Mouse (Mus musculus) C2C12 (cell line): ENCODE data around the gene Rab5a. TPM values are rescaled to one million over a fixed set of nuclear protein-coding genes. Genes with fewer than 3 reads are reported as not detected.

Experiments
- H3K27me3 ChIP-seq: one replicate; pipeline ENCODE4 v1.6.1; 2011; ENCODE audit not compliant: control insufficient read depth, insufficient read depth, insufficient read length
- H3K36me3 ChIP-seq: one replicate; pipeline ENCODE4 v1.6.1; 2011; ENCODE audit not compliant: control insufficient read depth, insufficient read depth
- H3K4me3 ChIP-seq: one replicate; pipeline ENCODE4 v1.5.1; 2011; ENCODE audit warnings: mild to moderate bottlenecking, control low read depth; ENCODE audit not compliant: poor library complexity, insufficient read depth, severe bottlenecking
- H3K79me2 ChIP-seq: one replicate; pipeline ENCODE4 v1.6.1; 2011; ENCODE audit not compliant: control insufficient read depth, insufficient read depth
- H3K79me3 ChIP-seq: one replicate; pipeline ENCODE4 v1.6.1; 2011; ENCODE audit warnings: low read depth, control low read depth
- H3ac ChIP-seq: one replicate; pipeline ENCODE3; 2011; ENCODE audit warnings: low read depth; ENCODE audit not compliant: control insufficient read depth, insufficient read length
- CEBPB ChIP-seq: IDR thresholded peaks from one replicate; pipeline ENCODE4 v1.6.1; 2011; ENCODE audit warnings: low read depth, mild to moderate bottlenecking, control low read depth, moderate library complexity
- CTCF ChIP-seq: IDR thresholded peaks from one replicate; pipeline ENCODE4 v1.5.1; 2011; ENCODE audit not compliant: control insufficient read depth, insufficient read depth, insufficient read length
- FOSL1 ChIP-seq: IDR thresholded peaks from one replicate; pipeline ENCODE4 v1.8.0; 2011; ENCODE audit warnings: mild to moderate bottlenecking, low read length; ENCODE audit not compliant: poor library complexity, insufficient read depth, severe bottlenecking
- MAX ChIP-seq: IDR thresholded peaks from one replicate; pipeline ENCODE4 v1.6.1; 2011; ENCODE audit warnings: mild to moderate bottlenecking, control low read depth
- MYOD1 ChIP-seq: IDR thresholded peaks from one replicate; pipeline ENCODE4 v1.6.1; 2011; ENCODE audit warnings: low read depth; ENCODE audit not compliant: control insufficient read depth, insufficient read length
- MYOG ChIP-seq: IDR thresholded peaks from one replicate; pipeline ENCODE4 v1.6.1; 2011; ENCODE audit not compliant: control insufficient read depth, insufficient read length; ENCODE audit errors: extremely low read depth
- USF1 ChIP-seq: IDR thresholded peaks from one replicate; pipeline ENCODE4 v1.6.1; 2011; ENCODE audit warnings: low read depth, mild to moderate bottlenecking, control low read depth, moderate library complexity
- polyA plus RNA-seq: library from polyadenylated mRNA; unstranded; fragments of >200 nt; fragmentation: generic; extraction: Trizol; gene quantifications from one replicate; pipeline ENCODE4 v1.2.1, GENCODE M21; 2012; ENCODE audit warnings: missing spikeins

Gene Rab5a
- polyA plus RNA-seq, 1 experiment: 13.9 TPM

DNA sequence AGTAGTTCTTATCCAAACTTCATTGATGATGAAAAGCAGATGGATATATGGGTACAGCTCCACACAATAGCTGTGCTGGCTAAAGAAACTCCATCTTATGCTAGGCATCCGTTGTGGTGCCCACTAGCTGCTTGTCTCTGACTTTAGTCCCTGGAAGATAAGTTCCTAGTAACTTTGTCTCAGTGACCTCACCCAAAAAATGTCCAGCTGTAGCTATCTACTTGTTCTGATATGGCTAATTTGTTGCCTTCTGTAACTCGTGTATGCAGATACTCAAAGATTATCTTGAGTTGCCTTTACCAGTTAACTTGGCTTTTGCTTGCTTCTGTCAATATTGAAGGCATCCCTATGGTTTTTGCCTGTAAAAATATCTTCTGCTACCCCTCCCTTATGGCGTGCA is 75.8 kb downstream of the Rab5a start:
- Histone ChIP-seq H3K79me3 (no peaks in the 10 kb centered on the region), H3K79me2 (no peaks in the 10 kb centered on the region), H3K36me3 (no peaks in the 10 kb centered on the region), H3ac (no peak overlapping the region), H3K27me3 (no peaks in the 10 kb centered on the region), H3K4me3 (no peak overlapping the region)
- TF ChIP-seq MAX: no peak
- TF ChIP-seq CEBPB: no peak
- no peak for TF ChIP-seq MYOG
- no peak for TF ChIP-seq FOSL1
- TF ChIP-seq MYOD1: no peak
- TF ChIP-seq USF1: no peak
- TF ChIP-seq CTCF: no peak

Other genes starting within 250 kb of the Rab5a start
- not detected for gene Efhb, start 15.9 kb upstream of the Rab5a start, polyA plus RNA-seq
- gene Pp2d1, start 60.2 kb downstream of the Rab5a start, polyA plus RNA-seq: 0.04 TPM
- 2.4 TPM for gene Kat2b, start 87.6 kb downstream of the Rab5a start, polyA plus RNA-seq
- gene Sgo1, start 210.1 kb downstream of the Rab5a start, polyA plus RNA-seq: 7.1 TPM